Mouse (Mus musculus) MEL (cell line): ENCODE results near the gene Coro2b. TPM values are rescaled to one million over a fixed set of nuclear protein-coding genes. Genes with fewer than 3 reads are reported as not detected.

Source experiments
- DNase-seq: peaks from one replicate; pipeline ENCODE4 v3.0.0; 2011; ENCODE audit warnings: low read depth, low spot score
- H3K27ac ChIP-seq: 2 replicates; pipeline ENCODE4 v1.5.1; 2012; ENCODE audit warnings: low read depth, mild to moderate bottlenecking, control low read depth, low read length, moderate library complexity; ENCODE audit not compliant: control insufficient read depth
- H3K27me3 ChIP-seq, 2 experiments: fragments of 150-350 bp in 1 of 2; sonication (generic) in 1 of 2; 2 replicates each; pipeline ENCODE4 v1.6.1; 2012; ENCODE audit warnings: low read length in 2 of 2, mild to moderate bottlenecking in 2 of 2, improper control_type of control experiment in 1 of 2, moderate library complexity in 1 of 2; ENCODE audit not compliant: insufficient read depth in 2 of 2, control insufficient read depth in 1 of 2
- H3K36me3 ChIP-seq, 2 experiments: 2 replicates each; pipeline ENCODE4 v1.6.1; 2012 to 2014; ENCODE audit warnings: low read length in 2 of 2, improper control_type of control experiment in 1 of 2, inconsistent platforms in 1 of 2, mild to moderate bottlenecking in 1 of 2; ENCODE audit not compliant: insufficient read depth in 2 of 2, control insufficient read depth in 1 of 2
- H3K4me1 ChIP-seq, 2 experiments: fragments of 150-350 bp in 1 of 2; sonication (generic) in 1 of 2; 2 replicates each; pipeline ENCODE4 v1.6.1; 2012; ENCODE audit warnings: low read length in 2 of 2, improper control_type of control experiment in 1 of 2, mild to moderate bottlenecking in 1 of 2; ENCODE audit not compliant: insufficient read depth in 2 of 2, control insufficient read depth in 1 of 2
- H3K4me3 ChIP-seq, 2 experiments: fragments of 150-350 bp in 1 of 2; sonication (generic) in 1 of 2; 2 replicates each; pipeline ENCODE4 v1.5.1; 2012; ENCODE audit warnings: low read depth in 2 of 2, low read length in 2 of 2, mild to moderate bottlenecking in 2 of 2, moderate library complexity in 2 of 2, control low read depth in 1 of 2, improper control_type of control experiment in 1 of 2; ENCODE audit not compliant: control insufficient read depth in 1 of 2, insufficient read depth in 1 of 2
- H3K79me2 ChIP-seq: 2 replicates; pipeline ENCODE4 v1.6.1; 2012; ENCODE audit warnings: mild to moderate bottlenecking, low read length, moderate library complexity; ENCODE audit not compliant: control insufficient read depth, poor library complexity, insufficient read depth
- H3K9ac ChIP-seq: 2 replicates; pipeline ENCODE4 v1.6.1; 2012; ENCODE audit warnings: low read depth, mild to moderate bottlenecking, control low read depth, low read length, moderate library complexity; ENCODE audit not compliant: control insufficient read depth, poor library complexity, severe bottlenecking
- H3K9me3 ChIP-seq: fragments of 150-350 bp; sonication (generic); replicated peaks from 2 replicates; pipeline ENCODE4 v1.6.1; 2012; ENCODE audit warnings: mild to moderate bottlenecking, low read length, improper control_type of control experiment, moderate library complexity; ENCODE audit not compliant: insufficient read depth
- E2F4 ChIP-seq: IDR thresholded peaks from 2 replicates; pipeline ENCODE4 v1.6.1; 2011; ENCODE audit warnings: low read depth, low read length, improper control_type of control experiment, borderline replicate concordance
- HCFC1 ChIP-seq: IDR thresholded peaks from 2 replicates; pipeline ENCODE4 v1.6.1; 2012; ENCODE audit warnings: low read depth, mild to moderate bottlenecking, inconsistent platforms, low read length, improper control_type of control experiment, moderate library complexity
- KAT2A ChIP-seq: conservative IDR thresholded peaks from 2 replicates; pipeline ENCODE4 v1.6.1; 2012; ENCODE audit warnings: low read depth, low read length, improper control_type of control experiment, inconsistent platforms
- MAFK ChIP-seq: IDR thresholded peaks from 2 replicates; pipeline ENCODE4 v1.6.1; 2011; ENCODE audit warnings: low read depth, mild to moderate bottlenecking, low read length, improper control_type of control experiment, borderline replicate concordance
- MAX ChIP-seq: IDR thresholded peaks from 2 replicates; pipeline ENCODE4 v1.6.1; 2011; ENCODE audit warnings: low read length, improper control_type of control experiment
- MAZ ChIP-seq: IDR thresholded peaks from 2 replicates; pipeline ENCODE4 v1.6.1; 2012; ENCODE audit warnings: low read depth, mild to moderate bottlenecking, inconsistent platforms, low read length, improper control_type of control experiment
- NELFE ChIP-seq: IDR thresholded peaks from 2 replicates; pipeline ENCODE4 v1.6.1; 2011; ENCODE audit warnings: low read depth, low read length, improper control_type of control experiment
- NRF1 ChIP-seq: IDR thresholded peaks from 2 replicates; pipeline ENCODE4 v1.6.1; 2014; ENCODE audit warnings: low read depth, mild to moderate bottlenecking, inconsistent platforms, low read length, improper control_type of control experiment, moderate library complexity; ENCODE audit not compliant: poor library complexity, insufficient read depth, severe bottlenecking
- POLR2A ChIP-seq, 2 experiments: IDR thresholded peaks; 2 replicates each; pipeline ENCODE4 v1.6.1; 2011 to 2012; ENCODE audit warnings: low read length in 2 of 2, mild to moderate bottlenecking in 2 of 2, control low read depth in 1 of 2, improper control_type of control experiment in 1 of 2, low read depth in 1 of 2, moderate library complexity in 1 of 2; ENCODE audit not compliant: control insufficient read depth in 1 of 2, insufficient read depth in 1 of 2, poor library complexity in 1 of 2
- POLR2AphosphoS2 ChIP-seq: IDR thresholded peaks from 2 replicates; pipeline ENCODE4 v1.6.1; 2011; ENCODE audit warnings: low read length, improper control_type of control experiment
- RAD21 ChIP-seq: IDR thresholded peaks from 2 replicates; pipeline ENCODE4 v1.6.1; 2011; ENCODE audit warnings: mild to moderate bottlenecking, low read depth, low read length, improper control_type of control experiment
- RCOR1 ChIP-seq: IDR thresholded peaks from 2 replicates; pipeline ENCODE4 v1.6.1; 2012; ENCODE audit warnings: low read depth, mild to moderate bottlenecking, inconsistent platforms, low read length, improper control_type of control experiment
- SIN3A ChIP-seq: IDR thresholded peaks from 2 replicates; pipeline ENCODE4 v1.6.1; 2012; ENCODE audit warnings: low read length, improper control_type of control experiment, inconsistent platforms
- SMC3 ChIP-seq: IDR thresholded peaks from 2 replicates; pipeline ENCODE4 v1.6.1; 2011; ENCODE audit warnings: low read depth, low read length, improper control_type of control experiment
- TAL1 ChIP-seq: IDR thresholded peaks from 2 replicates; pipeline ENCODE4 v1.6.1; 2012; ENCODE audit warnings: mild to moderate bottlenecking, inconsistent platforms, low read length, moderate library complexity, mixed read lengths
- UBTF ChIP-seq: IDR thresholded peaks from 2 replicates; pipeline ENCODE4 v1.6.1; 2012; ENCODE audit warnings: low read depth, mild to moderate bottlenecking, inconsistent platforms, low read length, improper control_type of control experiment, moderate library complexity, borderline replicate concordance; ENCODE audit not compliant: insufficient read depth
- USF1 ChIP-seq: IDR thresholded peaks from 2 replicates; pipeline ENCODE4 v1.6.1; 2014; ENCODE audit warnings: low read depth, mild to moderate bottlenecking, inconsistent platforms, low read length, improper control_type of control experiment, moderate library complexity
- USF2 ChIP-seq, 2 experiments: IDR thresholded peaks; 2 replicates each; pipeline ENCODE4 v1.6.1; 2011 to 2012; ENCODE audit warnings: improper control_type of control experiment in 2 of 2, low read length in 2 of 2, borderline replicate concordance in 1 of 2, inconsistent platforms in 1 of 2, low read depth in 1 of 2, mild to moderate bottlenecking in 1 of 2; ENCODE audit not compliant: insufficient read depth in 1 of 2
- ZMIZ1 ChIP-seq: IDR thresholded peaks from 2 replicates; pipeline ENCODE4 v1.6.1; 2012; ENCODE audit warnings: low read depth, mild to moderate bottlenecking, inconsistent platforms, low read length, improper control_type of control experiment, moderate library complexity
- polyA plus RNA-seq, 2 experiments: library from polyadenylated mRNA; stranded (reverse) in 1 of 2; unstranded in 1 of 2; fragments of >175 nt in 1 of 2; fragments of >200 nt in 1 of 2; gene quantifications; 2 replicates each; pipeline versions ENCODE4 v1.2.1 to v1.2.4; 2012; ENCODE audit warnings: low replicate concordance in 2 of 2, low read depth in 1 of 2; ENCODE audit not compliant: insufficient read length in 2 of 2, insufficient read depth in 1 of 2, missing spikeins in 1 of 2
- total RNA-seq: library from RNA; depleted of rRNA; stranded (reverse); fragments of 300-350 nt; gene quantifications from 2 replicates; pipeline ENCODE4 v1.2.3, GENCODE M21; 2012

Coro2b gene
- total and polyA plus RNA-seq, 3 experiments = not detected

GRCm38 (mm10) chr9:62510530-62510936, 26.3 kb downstream of the Coro2b start:
- Histone ChIP-seq H3K4me1 (peaks cover 0 to 4% of the 10 kb centered on the region in 2 experiments; a peak in 1 of 4 replicates), H3K9ac (no peak overlapping the region), H3K27me3 (peaks cover 1 to 3% of the 10 kb centered on the region in 2 experiments; a peak in 3 of 4 replicates), H3K27ac (no peak overlapping the region), H3K36me3 (no peaks in the 10 kb centered on the region), H3K4me3 (no peak overlapping the region), H3K79me2 (no peaks in the 10 kb centered on the region), H3K9me3 (no peaks in the 10 kb centered on the region)
- DNase-seq = peak; percentile 64
- TF ChIP-seq SIN3A = no peak
- peak; percentile 56; the same call in 1 of the 2 replicates for TF ChIP-seq KAT2A
- TF ChIP-seq HCFC1 = peak; percentile 90
- TF ChIP-seq E2F4 = no peak
- peak; percentile 17 to 69; a peak in 3 of 4 replicates for TF ChIP-seq USF2 (IDR thresholded peaks at IDR 0.05; ENCODE audit: borderline replicate concordance in 1 of 2, insufficient read depth in 1 of 2, low read depth in 1 of 2, low read length in 2 of 2)
- TF ChIP-seq MAX = peak; percentile 61; the same call in 1 of the 2 replicates
- TF ChIP-seq USF1 = peak; percentile 95

- H3K4me1 ChIP-seq = peaks cover 0 to 4% of the 10 kb centered on the region in 2 experiments; a peak in 1 of 4 replicates
- peaks cover 0 to 3% of the 10 kb centered on the region in 2 experiments; a peak in 3 of 4 replicates for H3K27me3 ChIP-seq
- H3K79me2 ChIP-seq = no peaks in the 10 kb centered on the region
- no peak overlapping the region for H3K4me3 ChIP-seq
- H3K9ac ChIP-seq = no peak overlapping the region
- no peak overlapping the region for H3K27ac ChIP-seq
- no peak for DNase-seq
- no peaks in the 10 kb centered on the region for H3K36me3 ChIP-seq
- no peaks in the 10 kb centered on the region for H3K9me3 ChIP-seq
- no peak for TF ChIP-seq UBTF
- no peak for TF ChIP-seq POLR2A (IDR thresholded peaks at IDR 0.05; ENCODE audit: control insufficient read depth in 1 of 2, insufficient read depth in 1 of 2, low read depth in 1 of 2, low read length in 2 of 2, poor library complexity in 1 of 2)
- TF ChIP-seq TAL1 = no peak
- TF ChIP-seq NRF1 = no peak
- TF ChIP-seq KAT2A = no peak
- TF ChIP-seq RAD21 = no peak
- no peak for TF ChIP-seq POLR2AphosphoS2
- TF ChIP-seq SMC3 = no peak
- TF ChIP-seq MAZ = no peak
- TF ChIP-seq USF1 = no peak
- no peak for TF ChIP-seq NELFE
- no peak for TF ChIP-seq RCOR1
- TF ChIP-seq ZMIZ1 = no peak
- no peak for TF ChIP-seq MAFK
Observed at GRCm38 (mm10) chr9:62509617-62510016, 27.2 kb downstream of the Coro2b start.
